Mouse (Mus musculus): ENCODE measurements around the gene Tubg2. TPM values are rescaled to one million over a fixed set of nuclear protein-coding genes. Genes with fewer than 3 reads are reported as not detected.

The Tubg2 gene
- total and polyA plus RNA-seq, 2 experiments from 2014 or later, result 1.8 TPM; not detected in 1

GRCm38 (mm10) chr11:101194643-101195042 lies 38.9 kb downstream of the Tubg2 start:
- Histone ChIP-seq H3K27ac (ENCODE audit: low read depth) (no peak overlapping the region), H3K4me1 (ENCODE audit: control insufficient read depth, insufficient read depth) (peaks cover 32% of the 10 kb centered on the region), H3K27me3 (ENCODE audit: control insufficient read depth, insufficient read depth, low read length) (no peaks in the 10 kb centered on the region), H3K9me3 (replicated peaks; ENCODE audit: control insufficient read depth, low read length) (no peaks in the 10 kb centered on the region), H3K36me3 (replicated peaks; ENCODE audit: control insufficient read depth, insufficient read depth, low read length) (peaks cover 49% of the 10 kb centered on the region), H3K9ac (replicated peaks; ENCODE audit: low read depth, low read length) (no peak overlapping the region), H3K4me2 (ENCODE audit: low read depth, low read length) (no peak overlapping the region), H3K4me3 (ENCODE audit: low read depth, low read length) (no peak overlapping the region)
- no peak for TF ChIP-seq EP300 (IDR thresholded peaks at IDR 0.05; ENCODE audit: low read depth)
- no peak for TF ChIP-seq CTCF (IDR thresholded peaks at IDR 0.05; ENCODE audit: low read depth)
- 72% methylated on average over 6 of the region's 6 CpGs for WGBS
- no peak for DNase-seq (ENCODE audit: low spot score)
- no peak for ATAC-seq (ENCODE audit: insufficient read depth, low read depth)

GRCm38 (mm10) chr11:101195101-101195500 lies 39.4 kb downstream of the Tubg2 start:
- Histone ChIP-seq H3K27ac (ENCODE audit: low read depth) (no peak overlapping the region), H3K4me2 (ENCODE audit: low read depth, low read length) (no peak overlapping the region), H3K9ac (replicated peaks; ENCODE audit: low read depth, low read length) (no peak overlapping the region), H3K27me3 (ENCODE audit: control insufficient read depth, insufficient read depth, low read length) (no peaks in the 10 kb centered on the region), H3K9me3 (replicated peaks; ENCODE audit: control insufficient read depth, low read length) (no peaks in the 10 kb centered on the region), H3K4me1 (ENCODE audit: control insufficient read depth, insufficient read depth) (peaks cover 30% of the 10 kb centered on the region), H3K4me3 (ENCODE audit: low read depth, low read length) (no peak overlapping the region), H3K36me3 (replicated peaks; ENCODE audit: control insufficient read depth, insufficient read depth, low read length) (peaks cover 54% of the 10 kb centered on the region)
- DNase-seq (ENCODE audit: low spot score), result no peak
- 53% methylated on average over 1 of the region's 1 CpGs for WGBS
- ATAC-seq (ENCODE audit: insufficient read depth, low read depth), result no peak
- no peak for TF ChIP-seq CTCF (IDR thresholded peaks at IDR 0.05; ENCODE audit: low read depth)
- no peak for TF ChIP-seq EP300 (IDR thresholded peaks at IDR 0.05; ENCODE audit: low read depth)

GRCm38 (mm10) chr11:101195571-101195970 lies 39.9 kb downstream of the Tubg2 start:
- Histone ChIP-seq H3K4me1 (ENCODE audit: control insufficient read depth, insufficient read depth) (peaks cover 25% of the 10 kb centered on the region), H3K36me3 (replicated peaks; ENCODE audit: control insufficient read depth, insufficient read depth, low read length) (peaks cover 58% of the 10 kb centered on the region), H3K9me3 (replicated peaks; ENCODE audit: control insufficient read depth, low read length) (no peaks in the 10 kb centered on the region), H3K4me2 (ENCODE audit: low read depth, low read length) (no peak overlapping the region), H3K27me3 (ENCODE audit: control insufficient read depth, insufficient read depth, low read length) (no peaks in the 10 kb centered on the region), H3K4me3 (ENCODE audit: low read depth, low read length) (no peak overlapping the region), H3K27ac (ENCODE audit: low read depth) (no peak overlapping the region), H3K9ac (replicated peaks; ENCODE audit: low read depth, low read length) (no peak overlapping the region)
- DNase-seq (ENCODE audit: low spot score) (no peak), ATAC-seq (ENCODE audit: insufficient read depth, low read depth) (no peak)
- WGBS, result 79% methylated on average over 8 of the region's 8 CpGs
- no peak for TF ChIP-seq EP300 (IDR thresholded peaks at IDR 0.05; ENCODE audit: low read depth)
- no peak for TF ChIP-seq CTCF (IDR thresholded peaks at IDR 0.05; ENCODE audit: low read depth)

GRCm38 (mm10) chr11:101196175-101196574 lies 40.5 kb downstream of the Tubg2 start:
- no peaks in the 10 kb centered on the region for H3K27me3 ChIP-seq (ENCODE audit: control insufficient read depth, insufficient read depth, low read length)
- ATAC-seq (ENCODE audit: insufficient read depth, low read depth), result no peak
- H3K36me3 ChIP-seq (replicated peaks; ENCODE audit: control insufficient read depth, insufficient read depth, low read length), result peaks cover 63% of the 10 kb centered on the region
- 88% methylated on average over 8 of the region's 8 CpGs for WGBS
- no peak for DNase-seq (ENCODE audit: low spot score)
- TF ChIP-seq EP300 (IDR thresholded peaks at IDR 0.05; ENCODE audit: low read depth) (no peak), CTCF (IDR thresholded peaks at IDR 0.05; ENCODE audit: low read depth) (no peak)
- H3K9me3 ChIP-seq (replicated peaks; ENCODE audit: control insufficient read depth, low read length), result no peaks in the 10 kb centered on the region
- no peak overlapping the region for H3K9ac ChIP-seq (replicated peaks; ENCODE audit: low read depth, low read length)
- H3K4me3 ChIP-seq (ENCODE audit: low read depth, low read length), result no peak overlapping the region
- peaks cover 19% of the 10 kb centered on the region for H3K4me1 ChIP-seq (ENCODE audit: control insufficient read depth, insufficient read depth)
- H3K4me2 ChIP-seq (ENCODE audit: low read depth, low read length), result no peak overlapping the region
- H3K27ac ChIP-seq (ENCODE audit: low read depth), result no peak overlapping the region

- Histone ChIP-seq H3K36me3 (replicated peaks; ENCODE audit: control insufficient read depth, insufficient read depth, low read length) (peaks cover 79% of the 10 kb centered on the region), H3K4me1 (ENCODE audit: control insufficient read depth, insufficient read depth) (peaks cover 2% of the 10 kb centered on the region; the same call in 1 of the 2 replicates), H3K27ac (ENCODE audit: low read depth) (no peak overlapping the region), H3K9ac (replicated peaks; ENCODE audit: low read depth, low read length) (no peak overlapping the region), H3K4me2 (ENCODE audit: low read depth, low read length) (no peak overlapping the region), H3K9me3 (replicated peaks; ENCODE audit: control insufficient read depth, low read length) (no peaks in the 10 kb centered on the region), H3K4me3 (ENCODE audit: low read depth, low read length) (no peak overlapping the region), H3K27me3 (ENCODE audit: control insufficient read depth, insufficient read depth, low read length) (no peaks in the 10 kb centered on the region)
- no peak for ATAC-seq (ENCODE audit: insufficient read depth, low read depth)
- TF ChIP-seq EP300 (IDR thresholded peaks at IDR 0.05; ENCODE audit: low read depth) (no peak), CTCF (IDR thresholded peaks at IDR 0.05; ENCODE audit: low read depth) (no peak)
- 94% methylated on average over 3 of the region's 3 CpGs for WGBS
- DNase-seq (ENCODE audit: low spot score), result no peak
Observed at GRCm38 (mm10) chr11:101199555-101199954, 43.8 kb downstream of the Tubg2 start.

- TF ChIP-seq EP300 (IDR thresholded peaks at IDR 0.05; ENCODE audit: low read depth) (no peak), CTCF (IDR thresholded peaks at IDR 0.05; ENCODE audit: low read depth) (peak; percentile 77)
- H3K4me3 ChIP-seq (ENCODE audit: low read depth, low read length), result no peak overlapping the region
- no peak overlapping the region for H3K9ac ChIP-seq (replicated peaks; ENCODE audit: low read depth, low read length)
- DNase-seq (ENCODE audit: low spot score), result peak; percentile 70
- peaks cover 82% of the 10 kb centered on the region for H3K36me3 ChIP-seq (replicated peaks; ENCODE audit: control insufficient read depth, insufficient read depth, low read length)
- no peak overlapping the region for H3K4me2 ChIP-seq (ENCODE audit: low read depth, low read length)
- no peaks in the 10 kb centered on the region for H3K4me1 ChIP-seq (ENCODE audit: control insufficient read depth, insufficient read depth)
- no peaks in the 10 kb centered on the region for H3K27me3 ChIP-seq (ENCODE audit: control insufficient read depth, insufficient read depth, low read length)
- no peak overlapping the region for H3K27ac ChIP-seq (ENCODE audit: low read depth)
- H3K9me3 ChIP-seq (replicated peaks; ENCODE audit: control insufficient read depth, low read length), result no peaks in the 10 kb centered on the region
- ATAC-seq (ENCODE audit: insufficient read depth, low read depth), result no peak; the same call in 1 of the 2 replicates
- 23% methylated on average over 7 of the region's 7 CpGs for WGBS
Observed at GRCm38 (mm10) chr11:101200986-101201385, 45.3 kb downstream of the Tubg2 start.

Small RNAs within 50 kb of the gene (microRNA-seq; reads per million reads assigned to microRNA genes)
- not detected for gene Gm27626

Other genes with a start within 250 kb of the Tubg2 start
- 105 and 128 TPM in 2 replicates for gene Stat3, start 216.4 kb upstream of the Tubg2 start, total RNA-seq (2014; rRNA removed; ENCODE audit: low replicate concordance)
- gene Stat3, start 216.4 kb upstream of the Tubg2 start, polyA plus RNA-seq (2015; fragmentation: Nextera tagmentation; extraction: Ambion mirVana), result 53.5 and 65.7 TPM in 2 replicates
- gene Cavin1, start 185.0 kb upstream of the Tubg2 start, total RNA-seq (2014; rRNA removed; ENCODE audit: low replicate concordance), result 274 and 305 TPM in 2 replicates
- 401 and 442 TPM in 2 replicates for gene Cavin1, start 185.0 kb upstream of the Tubg2 start, polyA plus RNA-seq (2015; fragmentation: Nextera tagmentation; extraction: Ambion mirVana)
- 57.0 and 57.1 TPM in 2 replicates for gene Atp6v0a1, start 146.5 kb upstream of the Tubg2 start, total RNA-seq (2014; rRNA removed; ENCODE audit: low replicate concordance)
- gene Atp6v0a1, start 146.5 kb upstream of the Tubg2 start, polyA plus RNA-seq (2015; fragmentation: Nextera tagmentation; extraction: Ambion mirVana), result 49.2 and 50.3 TPM in 2 replicates
- 15.8 and 20.2 TPM in 2 replicates for gene Naglu, start 85.9 kb upstream of the Tubg2 start, total RNA-seq (2014; rRNA removed; ENCODE audit: low replicate concordance)
- gene Naglu, start 85.9 kb upstream of the Tubg2 start, polyA plus RNA-seq (2015; fragmentation: Nextera tagmentation; extraction: Ambion mirVana), result 10.3 and 12.0 TPM in 2 replicates
- gene Hsd17b1, start 77.5 kb upstream of the Tubg2 start, total RNA-seq (2014; rRNA removed; ENCODE audit: low replicate concordance), result not detected in 2 replicates
- gene Hsd17b1, start 77.5 kb upstream of the Tubg2 start, polyA plus RNA-seq (2015; fragmentation: Nextera tagmentation; extraction: Ambion mirVana), result 0.08 TPM in 1 of 2 replicates, not detected in the other
- 44.6 and 64.1 TPM in 2 replicates for gene Coasy, start 73.3 kb upstream of the Tubg2 start, total RNA-seq (2014; rRNA removed; ENCODE audit: low replicate concordance)
- 26.8 and 26.9 TPM in 2 replicates for gene Coasy, start 73.3 kb upstream of the Tubg2 start, polyA plus RNA-seq (2015; fragmentation: Nextera tagmentation; extraction: Ambion mirVana)
- gene Mlx, start 68.6 kb upstream of the Tubg2 start, total RNA-seq (2014; rRNA removed; ENCODE audit: low replicate concordance), result 21.8 and 46.6 TPM in 2 replicates
- gene Mlx, start 68.6 kb upstream of the Tubg2 start, polyA plus RNA-seq (2015; fragmentation: Nextera tagmentation; extraction: Ambion mirVana), result 26.7 and 29.0 TPM in 2 replicates
- gene Psmc3ip, start 60.5 kb upstream of the Tubg2 start, total RNA-seq (2014; rRNA removed; ENCODE audit: low replicate concordance), result 1.2 and 7.3 TPM in 2 replicates
- gene Psmc3ip, start 60.5 kb upstream of the Tubg2 start, polyA plus RNA-seq (2015; fragmentation: Nextera tagmentation; extraction: Ambion mirVana), result 10.3 and 12.0 TPM in 2 replicates
- gene Retreg3, start 36.0 kb upstream of the Tubg2 start, total RNA-seq (2014; rRNA removed; ENCODE audit: low replicate concordance), result 44.8 and 47.6 TPM in 2 replicates
- gene Retreg3, start 36.0 kb upstream of the Tubg2 start, polyA plus RNA-seq (2015; fragmentation: Nextera tagmentation; extraction: Ambion mirVana), result 11.3 and 11.7 TPM in 2 replicates
- gene Tubg1, start 36.0 kb upstream of the Tubg2 start, total RNA-seq (2014; rRNA removed; ENCODE audit: low replicate concordance), result 47.4 and 54.8 TPM in 2 replicates
- 38.7 and 39.4 TPM in 2 replicates for gene Tubg1, start 36.0 kb upstream of the Tubg2 start, polyA plus RNA-seq (2015; fragmentation: Nextera tagmentation; extraction: Ambion mirVana)
- gene Cntnap1, start 14.6 kb downstream of the Tubg2 start, total RNA-seq (2014; rRNA removed; ENCODE audit: low replicate concordance), result 0.54 and 1.4 TPM in 2 replicates
- gene Cntnap1, start 14.6 kb downstream of the Tubg2 start, polyA plus RNA-seq (2015; fragmentation: Nextera tagmentation; extraction: Ambion mirVana), result 0.20 and 0.21 TPM in 2 replicates
- 22.0 and 23.2 TPM in 2 replicates for gene Plekhh3, start 15.4 kb downstream of the Tubg2 start, total RNA-seq (2014; rRNA removed; ENCODE audit: low replicate concordance)
- gene Plekhh3, start 15.4 kb downstream of the Tubg2 start, polyA plus RNA-seq (2015; fragmentation: Nextera tagmentation; extraction: Ambion mirVana), result 9.5 and 10.6 TPM in 2 replicates
- 0.19 TPM in 1 of 2 replicates, not detected in the other for gene Ccr10, start 19.5 kb downstream of the Tubg2 start, total RNA-seq (2014; rRNA removed; ENCODE audit: low replicate concordance)
- 0.31 and 0.52 TPM in 2 replicates for gene Ccr10, start 19.5 kb downstream of the Tubg2 start, polyA plus RNA-seq (2015; fragmentation: Nextera tagmentation; extraction: Ambion mirVana)
- gene Ezh1, start 70.6 kb downstream of the Tubg2 start, total RNA-seq (2014; rRNA removed; ENCODE audit: low replicate concordance), result 12.0 and 16.4 TPM in 2 replicates
- gene Ezh1, start 70.6 kb downstream of the Tubg2 start, polyA plus RNA-seq (2015; fragmentation: Nextera tagmentation; extraction: Ambion mirVana), result 12.1 and 13.1 TPM in 2 replicates
- 159 and 253 TPM in 2 replicates for gene Ramp2, start 90.1 kb downstream of the Tubg2 start, total RNA-seq (2014; rRNA removed; ENCODE audit: low replicate concordance)
- 181 and 182 TPM in 2 replicates for gene Ramp2, start 90.1 kb downstream of the Tubg2 start, polyA plus RNA-seq (2015; fragmentation: Nextera tagmentation; extraction: Ambion mirVana)
- gene Vps25, start 97.8 kb downstream of the Tubg2 start, total RNA-seq (2014; rRNA removed; ENCODE audit: low replicate concordance), result 99.2 and 116 TPM in 2 replicates
- gene Vps25, start 97.8 kb downstream of the Tubg2 start, polyA plus RNA-seq (2015; fragmentation: Nextera tagmentation; extraction: Ambion mirVana), result 125 and 130 TPM in 2 replicates
- 2.0 and 3.2 TPM in 2 replicates for gene Wnk4, start 104.7 kb downstream of the Tubg2 start, total RNA-seq (2014; rRNA removed; ENCODE audit: low replicate concordance)
- 3.8 and 4.0 TPM in 2 replicates for gene Wnk4, start 104.7 kb downstream of the Tubg2 start, polyA plus RNA-seq (2015; fragmentation: Nextera tagmentation; extraction: Ambion mirVana)
- gene Cntd1, start 123.1 kb downstream of the Tubg2 start, total RNA-seq (2014; rRNA removed; ENCODE audit: low replicate concordance), result not detected in 2 replicates
- 0.22 and 0.56 TPM in 2 replicates for gene Cntd1, start 123.1 kb downstream of the Tubg2 start, polyA plus RNA-seq (2015; fragmentation: Nextera tagmentation; extraction: Ambion mirVana)
- gene Coa3, start 123.2 kb downstream of the Tubg2 start, total RNA-seq (2014; rRNA removed; ENCODE audit: low replicate concordance), result 175 and 216 TPM in 2 replicates
- gene Coa3, start 123.2 kb downstream of the Tubg2 start, polyA plus RNA-seq (2015; fragmentation: Nextera tagmentation; extraction: Ambion mirVana), result 189 and 206 TPM in 2 replicates
- gene Becn1, start 146.4 kb downstream of the Tubg2 start, total RNA-seq (2014; rRNA removed; ENCODE audit: low replicate concordance), result 73.0 and 88.2 TPM in 2 replicates
- 98.9 and 107 TPM in 2 replicates for gene Becn1, start 146.4 kb downstream of the Tubg2 start, polyA plus RNA-seq (2015; fragmentation: Nextera tagmentation; extraction: Ambion mirVana)
- gene Psme3, start 160.3 kb downstream of the Tubg2 start, total RNA-seq (2014; rRNA removed; ENCODE audit: low replicate concordance), result 44.7 and 52.2 TPM in 2 replicates
- gene Psme3, start 160.3 kb downstream of the Tubg2 start, polyA plus RNA-seq (2015; fragmentation: Nextera tagmentation; extraction: Ambion mirVana), result 47.8 and 52.0 TPM in 2 replicates
- 1.8 and 2.0 TPM in 2 replicates for gene Aoc2, start 169.2 kb downstream of the Tubg2 start, total RNA-seq (2014; rRNA removed; ENCODE audit: low replicate concordance)
- gene Aoc2, start 169.2 kb downstream of the Tubg2 start, polyA plus RNA-seq (2015; fragmentation: Nextera tagmentation; extraction: Ambion mirVana), result 0.16 and 0.30 TPM in 2 replicates
- 14.4 and 23.9 TPM in 2 replicates for gene Aoc3, start 174.7 kb downstream of the Tubg2 start, total RNA-seq (2014; rRNA removed; ENCODE audit: low replicate concordance)
- gene Aoc3, start 174.7 kb downstream of the Tubg2 start, polyA plus RNA-seq (2015; fragmentation: Nextera tagmentation; extraction: Ambion mirVana), result 2.5 and 2.8 TPM in 2 replicates
- gene G6pc, start 211.7 kb downstream of the Tubg2 start, total RNA-seq (2014; rRNA removed; ENCODE audit: low replicate concordance), result 0.50 TPM in 1 of 2 replicates, not detected in the other
- gene G6pc, start 211.7 kb downstream of the Tubg2 start, polyA plus RNA-seq (2015; fragmentation: Nextera tagmentation; extraction: Ambion mirVana), result 0.05 TPM in 1 of 2 replicates, not detected in the other